Mouse (Mus musculus) liver, embryonic 15.5 days (tissue): ENCODE results near the gene Slc2a12. TPM values are rescaled to one million over a fixed set of nuclear protein-coding genes. Genes with fewer than 3 reads are reported as not detected.

ENCODE experiments used
- ATAC-seq: fragments of 200-750 bp; cut with Nextera tagmentation; 2 replicates; pipeline ENCODE4 v1.8.0; 2017; ENCODE audit warnings: moderate number of reproducible peaks, mild to moderate bottlenecking, moderate library complexity; ENCODE audit not compliant: insufficient read depth
- H3K27ac ChIP-seq: fragments of 300-500 bp; sonication (generic); replicated peaks from 2 replicates; pipeline ENCODE4 v1.5.1; 2015; ENCODE audit warnings: mild to moderate bottlenecking, inconsistent platforms
- H3K27me3 ChIP-seq: fragments of 300-500 bp; sonication (generic); 2 replicates; pipeline ENCODE4 v1.6.1; 2015; ENCODE audit warnings: mild to moderate bottlenecking, inconsistent platforms
- H3K36me3 ChIP-seq: fragments of 300-500 bp; sonication (generic); replicated peaks from 2 replicates; pipeline ENCODE4 v1.6.1; 2015; ENCODE audit warnings: moderate library complexity, mild to moderate bottlenecking, inconsistent platforms
- H3K4me1 ChIP-seq: fragments of 300-500 bp; sonication (generic); replicated peaks from 2 replicates; pipeline ENCODE4 v1.6.1; 2015; ENCODE audit warnings: inconsistent platforms
- H3K4me2 ChIP-seq: fragments of 300-500 bp; sonication (generic); 2 replicates; pipeline ENCODE4 v1.6.1; 2015; ENCODE audit warnings: moderate library complexity, mild to moderate bottlenecking, inconsistent platforms
- H3K4me3 ChIP-seq: fragments of 300-500 bp; sonication (generic); replicated peaks from 2 replicates; pipeline ENCODE4 v1.5.1; 2015; ENCODE audit warnings: mild to moderate bottlenecking, inconsistent platforms
- H3K9ac ChIP-seq: fragments of 300-500 bp; sonication (generic); 2 replicates; pipeline ENCODE4 v1.6.1; 2015; ENCODE audit warnings: moderate library complexity, mild to moderate bottlenecking, inconsistent platforms
- H3K9me3 ChIP-seq: fragments of 300-500 bp; sonication (generic); replicated peaks from 2 replicates; pipeline ENCODE4 v1.6.1; 2016; ENCODE audit warnings: inconsistent platforms
- WGBS: fragments of 180-500 bp; shearing (Covaris S2); methylation state at CpG from one replicate; pipeline ENCODE4 v1.1.7; 2015; ENCODE audit warnings: mixed read lengths; ENCODE audit not compliant: insufficient replicate concordance; 5-methylcytosine and 5-hydroxymethylcytosine counted together
- polyA plus RNA-seq: library from polyadenylated mRNA; unstranded; fragments of >200 nt; fragmentation: Nextera tagmentation; extraction: Ambion mirVana; gene quantifications from 2 replicates; pipeline ENCODE4 v1.2.1, GENCODE M21; 2015

The Slc2a12 gene
- polyA plus RNA-seq, 1 experiment from 2014 or later: 0.05 TPM

DNA sequence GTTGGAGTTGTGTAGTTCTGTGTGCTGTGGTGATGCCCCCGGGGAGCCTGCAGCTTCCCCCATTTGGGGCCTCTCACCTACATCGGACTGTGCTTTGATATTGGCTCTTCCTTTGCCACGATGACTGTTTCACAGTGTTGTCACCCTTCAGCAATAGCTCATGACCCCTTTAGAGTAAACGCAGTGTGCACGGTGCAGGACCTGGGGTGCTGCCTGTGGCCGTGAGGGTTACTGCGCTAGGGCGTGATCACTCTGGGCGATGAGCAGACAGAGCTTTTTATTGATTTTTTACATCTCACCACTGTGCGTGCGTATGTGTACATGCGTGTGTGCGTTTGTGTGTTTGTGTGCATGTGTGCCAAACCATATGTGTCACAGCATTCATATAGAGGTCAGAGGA is 23.7 kb downstream of the Slc2a12 start:
- no peak for ATAC-seq
- Histone ChIP-seq H3K4me2 (no peak overlapping the region), H3K4me1 (no peaks in the 10 kb centered on the region), H3K4me3 (no peak overlapping the region), H3K9ac (no peak overlapping the region), H3K9me3 (no peaks in the 10 kb centered on the region), H3K27ac (no peak overlapping the region), H3K27me3 (no peaks in the 10 kb centered on the region), H3K36me3 (no peaks in the 10 kb centered on the region)
- 71% methylated on average over 13 of the region's 13 CpGs for WGBS

DNA sequence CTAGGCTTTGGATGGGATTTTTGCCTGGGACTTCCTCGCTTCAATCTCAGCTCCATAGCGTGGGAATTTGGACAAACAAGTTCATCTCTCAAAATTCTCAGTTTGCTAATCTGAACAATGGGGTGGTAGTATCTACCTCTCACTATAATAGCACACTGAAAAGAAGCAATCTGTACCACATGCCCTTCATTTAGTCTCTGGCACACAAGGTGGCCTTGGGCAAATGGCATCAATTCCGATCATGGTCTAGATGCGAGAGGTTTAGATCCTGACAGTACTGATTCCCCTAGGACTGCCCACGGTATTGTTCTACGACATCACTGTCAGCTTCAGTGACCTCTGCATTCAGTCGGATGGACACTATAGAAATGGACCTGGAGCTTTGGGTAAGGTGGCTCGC is 29.4 kb downstream of the Slc2a12 start:
- Histone ChIP-seq H3K4me2 (no peak overlapping the region), H3K36me3 (no peaks in the 10 kb centered on the region), H3K9ac (no peak overlapping the region), H3K27me3 (no peaks in the 10 kb centered on the region), H3K27ac (no peak overlapping the region), H3K4me3 (no peak overlapping the region), H3K4me1 (no peaks in the 10 kb centered on the region), H3K9me3 (no peaks in the 10 kb centered on the region)
- 80% methylated on average over 8 of the region's 8 CpGs for WGBS
- ATAC-seq: no peak

DNA sequence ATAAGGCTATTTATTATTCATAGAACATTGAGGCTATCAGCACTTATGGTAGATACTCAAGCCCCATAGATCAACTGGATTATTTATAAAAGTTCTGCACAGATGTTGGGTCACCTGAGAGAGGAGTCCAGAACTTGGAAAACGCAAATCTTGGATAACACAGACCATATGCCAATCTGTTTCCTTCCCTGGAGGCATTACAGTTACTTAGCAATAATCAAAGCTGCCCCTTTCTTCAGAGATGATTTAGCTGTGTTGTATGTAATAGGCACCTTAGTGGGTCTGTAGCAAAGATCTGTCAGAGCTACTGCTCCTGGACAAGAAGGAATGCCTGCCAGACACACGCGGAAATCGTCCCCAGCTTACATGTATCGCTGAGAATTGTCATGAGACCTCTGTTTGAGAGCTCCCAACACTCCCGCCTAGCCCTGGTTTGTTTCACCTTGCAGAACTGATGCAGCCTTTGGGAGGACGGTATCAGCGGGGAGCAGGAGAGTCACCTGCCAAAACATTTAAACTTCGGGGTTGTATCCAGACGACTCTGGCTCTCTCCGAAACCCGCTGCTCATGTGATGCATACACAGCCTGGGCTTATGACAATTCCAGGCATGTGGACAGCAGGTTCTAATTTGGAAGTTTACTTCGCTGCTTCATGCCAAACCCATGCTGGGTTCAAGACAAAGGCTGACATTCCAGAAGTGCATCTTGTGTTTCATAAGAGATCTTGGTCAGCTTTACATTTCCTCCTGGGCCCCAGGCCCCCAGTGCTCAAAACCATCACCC is 31.2 kb downstream of the Slc2a12 start:
- Histone ChIP-seq H3K27ac (no peak overlapping the region), H3K4me3 (no peak overlapping the region), H3K9ac (no peak overlapping the region), H3K36me3 (no peaks in the 10 kb centered on the region), H3K4me2 (no peak overlapping the region), H3K4me1 (no peaks in the 10 kb centered on the region), H3K27me3 (no peaks in the 10 kb centered on the region), H3K9me3 (no peaks in the 10 kb centered on the region)
- WGBS: 75% methylated on average over 13 of the region's 13 CpGs
- ATAC-seq: no peak

DNA sequence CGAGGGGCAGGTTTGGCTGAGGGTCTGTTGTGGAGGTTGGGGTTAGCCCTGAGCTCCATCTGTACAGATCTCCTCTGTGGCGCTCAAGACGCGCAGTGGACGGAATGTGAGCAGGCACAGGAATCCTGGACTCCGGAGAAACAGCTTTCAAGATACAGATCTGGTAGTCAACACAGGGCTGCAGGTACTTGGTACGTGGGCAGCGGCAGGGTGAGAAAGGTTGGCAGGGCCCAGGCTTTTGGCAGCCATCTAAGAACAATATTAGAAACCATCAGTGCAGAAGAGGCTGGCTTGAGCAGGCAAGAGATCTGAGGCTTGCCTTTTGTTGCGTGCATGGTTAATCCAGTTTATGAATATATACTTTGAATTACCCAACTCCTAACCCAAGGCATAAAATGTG is 51.4 kb downstream of the Slc2a12 start:
- Histone ChIP-seq H3K36me3 (no peaks in the 10 kb centered on the region), H3K27me3 (no peaks in the 10 kb centered on the region), H3K9ac (no peak overlapping the region), H3K4me3 (no peak overlapping the region), H3K27ac (no peak overlapping the region), H3K9me3 (no peaks in the 10 kb centered on the region), H3K4me2 (no peak overlapping the region), H3K4me1 (no peaks in the 10 kb centered on the region; the same call in 1 of the 2 replicates)
- ATAC-seq: no peak
- WGBS: 83% methylated on average over 9 of the region's 9 CpGs

DNA sequence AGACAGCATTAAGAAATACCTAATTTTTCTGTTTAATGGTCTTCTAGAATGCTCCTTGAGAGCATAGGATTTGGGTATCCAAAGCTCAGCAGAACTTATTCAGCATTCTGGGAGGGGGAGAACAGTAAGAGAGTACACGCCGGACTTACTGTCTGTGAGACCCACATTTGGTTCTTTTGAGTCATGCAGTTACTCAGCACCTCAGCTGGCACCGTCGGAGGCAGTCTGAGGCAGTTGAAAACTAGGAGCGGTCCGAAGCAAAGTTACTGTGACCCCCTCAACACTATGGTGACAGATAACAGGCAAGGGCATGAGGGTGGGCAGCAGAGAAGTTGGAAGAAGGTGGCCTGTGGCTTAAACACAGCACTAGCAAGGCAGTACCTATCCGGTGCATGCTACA is 52.1 kb downstream of the Slc2a12 start:
- H3K9me3 ChIP-seq: no peaks in the 10 kb centered on the region
- no peaks in the 10 kb centered on the region for H3K27me3 ChIP-seq
- no peak overlapping the region for H3K4me3 ChIP-seq
- WGBS: 77% methylated on average over 7 of the region's 7 CpGs
- ATAC-seq: no peak
- no peaks in the 10 kb centered on the region for H3K36me3 ChIP-seq
- H3K4me2 ChIP-seq: no peak overlapping the region
- H3K9ac ChIP-seq: no peak overlapping the region
- H3K27ac ChIP-seq: no peak overlapping the region
- no peaks in the 10 kb centered on the region; the same call in 1 of the 2 replicates for H3K4me1 ChIP-seq

DNA sequence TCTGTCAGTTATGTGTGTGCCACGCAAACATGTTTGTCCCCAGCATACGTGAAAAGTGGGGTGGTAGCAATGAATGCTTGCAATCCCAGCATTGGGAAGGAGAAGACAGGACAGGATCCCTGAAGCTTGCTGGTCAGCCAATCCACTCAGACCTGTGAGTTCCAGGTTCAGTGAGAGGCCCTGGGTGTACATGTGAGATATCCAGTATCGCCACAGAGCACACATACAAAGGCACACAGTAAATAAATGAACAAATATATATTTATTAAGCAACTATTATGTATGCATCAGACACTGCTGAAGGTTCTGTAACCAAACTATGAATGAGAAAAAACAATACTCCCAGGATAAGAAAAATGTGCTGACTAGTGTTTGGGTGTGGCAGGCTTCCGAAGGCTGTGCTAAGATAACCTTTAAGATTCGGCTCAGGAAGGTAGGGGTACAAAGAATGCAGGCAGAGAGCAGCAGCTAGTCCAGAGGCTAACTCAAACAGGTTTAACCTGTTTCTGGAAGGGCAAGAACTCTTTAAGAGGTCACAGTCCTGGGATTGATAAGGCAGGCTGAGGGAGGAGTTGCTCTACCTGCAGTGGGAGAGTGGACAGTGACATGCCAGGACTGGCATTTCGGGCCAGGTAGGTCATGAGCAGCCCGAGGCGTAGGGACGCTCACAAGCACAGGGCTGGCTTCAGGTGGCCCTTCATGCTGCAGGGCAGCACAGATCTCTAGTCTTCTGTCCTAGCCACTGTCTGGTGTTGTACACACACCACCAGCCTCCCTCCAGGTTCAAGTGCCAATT is 53.5 kb downstream of the Slc2a12 start:
- Histone ChIP-seq H3K4me1 (no peaks in the 10 kb centered on the region; the same call in 1 of the 2 replicates), H3K36me3 (peaks cover 3% of the 10 kb centered on the region; the same call in 1 of the 2 replicates), H3K9me3 (no peaks in the 10 kb centered on the region), H3K4me3 (no peak overlapping the region), H3K9ac (no peak overlapping the region), H3K27me3 (no peaks in the 10 kb centered on the region), H3K27ac (no peak overlapping the region), H3K4me2 (no peak overlapping the region)
- WGBS: 69% methylated on average over 9 of the region's 9 CpGs
- ATAC-seq: no peak

DNA sequence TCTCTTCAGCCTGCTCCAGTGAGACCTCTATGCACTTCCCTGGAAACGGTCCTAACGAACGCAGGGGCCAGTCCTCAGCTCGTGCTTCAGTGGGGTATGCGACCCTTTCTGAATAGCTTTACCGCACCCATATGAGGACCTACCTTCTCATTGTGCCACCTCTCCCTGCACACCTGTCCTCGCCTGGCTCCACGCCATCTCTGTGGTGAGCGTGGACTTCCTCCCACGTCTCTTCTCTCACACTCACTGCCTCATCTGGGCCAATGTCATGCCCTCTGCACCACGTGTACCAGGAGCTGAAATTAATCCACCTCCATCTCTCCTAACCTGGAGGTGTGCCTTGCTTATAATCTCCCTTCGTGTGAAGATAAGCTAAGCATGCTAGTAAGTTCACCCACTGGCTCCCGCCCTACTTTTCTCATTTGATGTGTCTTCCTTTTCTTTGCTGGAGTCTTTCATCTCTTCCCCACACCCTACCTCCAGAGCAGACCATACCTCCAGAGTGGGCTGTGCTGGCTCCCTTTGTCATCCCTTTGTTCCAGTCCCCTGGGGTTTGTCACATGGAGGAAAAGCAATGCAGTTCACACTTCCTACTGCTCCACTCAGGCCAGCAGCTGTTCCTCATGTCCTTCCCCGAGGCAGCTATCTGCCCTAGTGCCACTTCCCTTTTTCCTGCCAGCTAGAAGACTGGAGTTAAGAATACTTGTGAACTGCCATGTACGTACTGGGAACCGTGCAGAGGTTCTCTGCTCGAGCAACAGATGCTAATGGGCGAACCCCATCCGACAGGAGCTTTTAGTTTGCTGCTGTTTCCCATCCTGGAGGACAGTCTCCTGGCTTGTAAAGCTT is 54.9 kb downstream of the Slc2a12 start:
- H3K4me3 ChIP-seq: no peak overlapping the region
- no peaks in the 10 kb centered on the region for H3K9me3 ChIP-seq
- H3K9ac ChIP-seq: no peak overlapping the region
- H3K36me3 ChIP-seq: peaks cover 4% of the 10 kb centered on the region
- WGBS: 59% methylated on average over 19 of the region's 19 CpGs
- H3K4me2 ChIP-seq: no peak overlapping the region
- ATAC-seq: no peak
- H3K4me1 ChIP-seq: no peaks in the 10 kb centered on the region; the same call in 1 of the 2 replicates
- H3K27ac ChIP-seq: no peak overlapping the region
- H3K27me3 ChIP-seq: no peaks in the 10 kb centered on the region

DNA sequence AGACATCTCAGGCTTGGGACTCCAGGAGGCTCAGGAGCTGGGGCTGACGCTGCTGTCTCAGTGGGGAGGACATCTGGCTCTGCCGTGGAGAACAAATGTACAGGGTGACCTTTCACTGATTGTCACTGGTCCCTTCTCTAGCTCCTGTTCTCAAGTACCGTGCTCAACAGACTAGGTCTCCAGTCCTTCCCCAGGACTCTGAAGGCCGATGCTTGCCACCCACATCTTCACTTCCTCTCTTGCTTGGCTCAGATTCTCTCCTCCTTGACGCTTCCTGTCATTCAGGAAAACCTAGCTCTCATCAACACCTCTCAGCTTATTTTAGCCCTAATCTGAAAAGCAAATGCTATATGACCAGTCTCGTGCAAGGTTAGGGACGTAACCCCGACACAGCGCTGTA is 56.0 kb downstream of the Slc2a12 start:
- WGBS: 59% methylated on average over 9 of the region's 9 CpGs
- Histone ChIP-seq H3K9ac (no peak overlapping the region), H3K36me3 (peaks cover 9% of the 10 kb centered on the region), H3K4me3 (no peak overlapping the region), H3K4me1 (no peaks in the 10 kb centered on the region; the same call in 1 of the 2 replicates), H3K27ac (no peak overlapping the region), H3K9me3 (no peaks in the 10 kb centered on the region), H3K4me2 (no peak overlapping the region), H3K27me3 (no peaks in the 10 kb centered on the region)
- ATAC-seq: no peak

DNA sequence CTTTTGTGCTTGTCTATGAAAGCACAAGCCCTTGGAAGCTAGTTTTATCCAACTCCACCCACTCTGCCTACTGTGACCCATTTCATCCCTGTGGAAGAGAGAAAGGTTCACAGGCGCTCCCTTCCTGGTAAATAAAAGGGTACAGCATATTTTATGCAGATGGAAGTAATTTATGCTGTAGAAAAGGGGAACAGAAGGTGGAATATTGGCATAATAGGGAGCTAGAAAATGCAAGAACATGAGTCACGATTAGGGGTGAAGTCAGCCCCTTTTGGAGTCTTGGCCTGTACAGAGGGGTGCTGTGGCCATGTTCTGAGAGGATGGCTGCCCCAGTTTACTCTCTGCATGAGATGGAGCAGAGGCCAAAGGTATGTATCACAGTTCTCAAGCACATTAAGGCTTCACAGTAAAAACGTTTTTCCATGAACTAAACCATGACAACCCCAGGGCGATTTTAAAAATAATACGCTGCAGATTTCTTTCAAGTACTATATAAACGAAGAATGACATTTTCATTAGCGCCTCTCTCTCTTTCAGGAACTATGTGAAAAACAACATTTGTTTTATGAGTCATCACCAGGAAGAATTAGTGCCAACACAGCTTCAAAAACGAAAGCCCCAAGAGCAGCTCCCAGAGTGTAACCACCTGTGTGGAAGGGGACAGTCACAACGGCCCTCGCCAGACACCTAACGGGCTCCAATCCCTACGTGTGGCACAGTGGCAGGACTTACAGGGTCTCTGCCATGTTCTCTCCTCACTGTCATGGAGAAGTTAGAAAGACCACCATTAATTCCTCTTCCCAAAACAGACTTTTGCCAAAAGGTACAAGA is 56.9 kb downstream of the Slc2a12 start:
- Histone ChIP-seq H3K27ac (no peak overlapping the region), H3K4me3 (no peak overlapping the region), H3K4me1 (no peaks in the 10 kb centered on the region; the same call in 1 of the 2 replicates), H3K36me3 (peaks cover 16% of the 10 kb centered on the region), H3K27me3 (no peaks in the 10 kb centered on the region), H3K4me2 (no peak overlapping the region), H3K9me3 (no peaks in the 10 kb centered on the region), H3K9ac (no peak overlapping the region)
- ATAC-seq: no peak
- WGBS: 76% methylated on average over 12 of the region's 12 CpGs

DNA sequence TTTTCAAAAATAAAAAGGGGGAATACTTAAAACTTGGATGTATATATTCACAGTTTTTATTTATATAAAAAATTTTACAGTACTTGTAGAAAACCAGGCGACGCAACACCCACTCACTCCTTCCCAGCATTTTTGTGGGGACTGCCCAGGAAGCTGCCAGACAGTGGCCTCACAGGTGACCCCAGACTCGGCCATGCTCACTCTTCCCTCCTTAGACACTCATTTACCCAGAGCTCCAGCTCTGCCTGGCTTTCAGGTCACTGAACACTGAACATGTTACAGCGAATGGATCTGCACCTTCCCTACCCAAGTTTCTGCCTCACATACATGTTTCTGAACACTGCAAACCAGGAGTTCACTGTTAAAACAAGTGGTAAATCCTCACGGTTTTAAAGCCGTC is 59.0 kb downstream of the Slc2a12 start:
- H3K27me3 ChIP-seq: no peaks in the 10 kb centered on the region
- peaks cover 37% of the 10 kb centered on the region for H3K36me3 ChIP-seq
- 75% methylated on average over 6 of the region's 6 CpGs for WGBS
- no peaks in the 10 kb centered on the region for H3K9me3 ChIP-seq
- H3K4me3 ChIP-seq: no peak overlapping the region
- H3K9ac ChIP-seq: no peak overlapping the region
- ATAC-seq: no peak
- H3K4me1 ChIP-seq: no peaks in the 10 kb centered on the region
- no peak overlapping the region for H3K4me2 ChIP-seq
- no peak overlapping the region for H3K27ac ChIP-seq
